Mouse (Mus musculus) kidney, adult 11 months (tissue): ENCODE results near the gene Pkp4.
"Not testable (repeated sequence)": the region's sequence is repeated elsewhere in the genome, so short reads cannot be mapped to it uniquely, and the experiment has no call there.

ENCODE experiments used
- DNase-seq: peaks from one replicate; pipeline ENCODE4 v3.0.0; 2022

Pkp4 gene

DNA sequence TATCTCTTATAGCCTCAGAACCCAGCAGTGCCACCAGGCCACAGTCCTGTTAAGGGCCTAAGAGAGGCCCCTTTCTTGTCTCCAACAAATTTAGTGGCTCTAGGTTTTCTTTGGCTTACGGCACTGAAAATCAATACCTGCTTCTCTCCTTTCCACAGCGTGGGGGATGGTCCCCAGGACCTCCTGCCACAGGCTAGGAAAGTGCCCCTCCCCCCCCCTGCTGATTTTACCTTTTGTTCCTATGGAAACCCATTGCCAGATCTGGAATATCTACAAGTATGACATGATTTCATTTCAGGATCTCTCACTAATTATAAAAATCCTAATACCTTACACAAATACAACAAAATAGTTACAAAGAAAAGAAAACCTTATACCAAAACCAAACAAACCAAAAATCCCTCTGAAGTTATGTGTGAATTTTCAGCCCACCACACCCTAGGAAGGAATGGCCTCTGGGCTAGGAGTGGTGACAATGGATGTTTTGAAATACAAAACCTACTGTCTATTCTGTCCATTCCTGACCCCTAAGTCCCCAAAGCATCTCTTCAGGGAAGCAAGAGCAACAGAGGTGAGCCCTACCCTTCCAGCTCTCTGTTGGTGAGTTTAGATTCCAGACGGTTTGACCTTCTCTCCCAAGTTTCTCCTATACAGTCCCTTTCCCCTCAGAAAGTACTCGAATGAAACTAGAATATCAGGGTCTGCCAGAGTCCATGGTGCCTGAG lies 224.7 kb downstream of the Pkp4 start:
- DNase-seq, result no peak

DNA sequence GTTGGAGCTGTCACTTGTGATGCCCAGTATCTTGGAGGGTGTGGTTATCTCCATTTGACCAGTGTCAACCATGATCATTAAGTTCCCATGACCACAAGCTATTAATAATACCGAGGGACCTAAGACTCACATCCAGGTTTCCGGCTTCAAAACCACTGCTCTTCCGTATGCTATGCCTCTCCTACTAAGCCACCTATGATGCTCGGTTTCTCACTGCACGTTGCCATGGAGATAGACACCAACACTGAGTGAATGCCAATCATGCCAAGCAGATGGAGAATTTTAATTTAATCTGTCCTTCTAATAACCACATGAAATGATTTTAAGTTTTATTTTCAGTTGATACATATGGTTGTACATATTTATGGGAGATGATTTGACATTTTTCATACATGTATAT lies 229.3 kb downstream of the Pkp4 start:
- no peak for DNase-seq

DNA sequence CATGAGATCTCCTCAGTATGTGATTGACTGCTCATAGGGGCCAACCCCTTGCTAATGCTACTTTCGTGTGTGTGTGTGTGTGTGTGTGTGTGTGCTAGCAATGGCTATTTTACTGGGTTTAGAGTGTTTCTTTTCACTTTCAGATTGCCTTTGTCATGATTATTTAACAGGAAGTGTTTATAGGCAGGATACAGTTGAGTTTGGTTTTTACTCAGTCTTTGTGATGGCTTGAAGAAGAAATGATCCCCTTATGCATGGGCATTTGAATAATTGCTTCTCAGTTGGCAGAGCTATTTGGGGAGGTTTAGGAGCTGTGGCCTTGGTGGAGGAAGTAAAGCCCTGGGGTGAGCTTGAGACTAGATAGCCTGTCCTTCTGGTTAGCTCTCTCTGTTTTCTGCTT lies 232.5 kb downstream of the Pkp4 start:
- DNase-seq, result no peak

DNA sequence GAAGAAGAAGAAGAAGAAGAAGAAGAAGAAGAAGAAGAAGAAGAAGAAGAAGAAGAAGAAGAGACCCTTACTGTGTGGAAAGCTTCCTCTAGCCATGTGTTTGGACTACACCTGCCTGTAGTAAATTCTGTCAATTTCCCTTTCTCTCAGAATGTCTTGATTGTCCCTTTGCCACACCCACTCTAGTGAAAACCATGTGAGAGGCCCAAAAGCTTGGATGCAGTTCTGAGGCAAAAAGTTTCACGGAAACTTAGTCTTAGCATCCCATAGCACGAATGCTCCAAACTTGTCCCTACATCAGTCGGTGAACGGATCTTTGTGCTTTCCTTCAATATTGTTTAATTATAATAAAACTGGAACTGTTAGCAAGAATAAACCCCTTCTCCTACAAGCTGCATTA lies 234.0 kb downstream of the Pkp4 start:
- DNase-seq, result no peak

DNA sequence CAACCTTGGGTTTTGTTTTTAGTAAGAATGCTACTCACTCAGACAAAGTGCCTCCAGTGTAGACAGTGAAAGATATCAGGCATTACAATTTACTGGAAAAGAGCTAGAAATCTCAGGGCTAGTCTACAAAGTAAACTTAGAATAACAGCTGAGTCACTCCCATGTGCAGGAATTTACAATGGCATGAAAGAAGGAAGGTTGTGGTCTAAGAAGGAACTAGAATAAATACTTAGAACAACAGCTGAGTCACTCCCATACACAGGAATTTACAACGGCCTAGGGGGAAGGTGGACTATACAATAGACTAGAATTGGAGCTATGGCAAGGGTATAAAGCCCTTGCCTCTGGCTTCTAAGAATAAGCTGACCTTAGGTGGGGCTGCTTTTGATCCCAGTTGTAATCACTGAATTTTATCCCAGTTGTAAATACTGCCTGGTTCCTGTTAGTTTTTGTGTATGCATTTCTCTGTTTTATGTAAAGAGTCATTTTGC lies 234.6 kb downstream of the Pkp4 start:
- DNase-seq, result not testable (repeated sequence)

DNA sequence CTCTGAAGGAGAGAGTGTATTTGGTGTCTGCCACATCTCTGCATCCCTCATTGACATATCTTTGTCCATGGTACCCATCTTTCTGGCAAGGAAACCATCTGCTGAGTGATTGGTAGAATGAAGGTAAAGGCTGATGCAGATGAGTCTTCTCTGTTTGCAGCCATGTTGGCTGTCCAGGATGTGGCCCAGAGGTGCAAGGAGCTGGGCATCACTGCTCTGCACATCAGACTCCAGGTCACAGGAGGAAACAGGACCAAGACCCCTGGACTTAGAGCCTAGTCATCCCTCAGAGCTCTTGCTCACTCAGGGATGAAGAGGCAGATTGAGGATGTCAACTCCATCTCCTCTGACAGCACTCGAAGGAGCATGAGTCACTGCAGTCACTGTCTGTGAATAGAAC lies 235.9 kb downstream of the Pkp4 start:
- DNase-seq, result no peak

DNA sequence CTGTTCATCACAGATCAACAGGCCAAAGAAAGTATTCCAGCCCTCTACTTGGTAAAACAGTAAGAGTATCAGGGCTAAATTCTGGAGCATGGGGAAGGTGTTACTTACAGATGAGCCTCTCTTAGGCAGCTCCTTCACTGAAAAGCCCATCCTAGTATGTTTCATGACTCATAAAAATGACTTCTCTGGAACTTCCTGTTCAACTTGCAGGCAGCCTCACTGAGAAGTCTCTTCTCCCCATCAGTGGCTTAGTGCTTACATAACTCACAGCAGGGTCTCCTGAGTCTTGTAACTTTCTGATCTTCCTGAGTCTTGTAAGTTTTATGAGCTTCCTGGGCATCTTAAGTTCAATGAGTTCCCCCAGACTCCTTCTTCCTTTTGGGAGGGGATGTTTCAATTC lies 236.9 kb downstream of the Pkp4 start:
- DNase-seq, result no peak

DNA sequence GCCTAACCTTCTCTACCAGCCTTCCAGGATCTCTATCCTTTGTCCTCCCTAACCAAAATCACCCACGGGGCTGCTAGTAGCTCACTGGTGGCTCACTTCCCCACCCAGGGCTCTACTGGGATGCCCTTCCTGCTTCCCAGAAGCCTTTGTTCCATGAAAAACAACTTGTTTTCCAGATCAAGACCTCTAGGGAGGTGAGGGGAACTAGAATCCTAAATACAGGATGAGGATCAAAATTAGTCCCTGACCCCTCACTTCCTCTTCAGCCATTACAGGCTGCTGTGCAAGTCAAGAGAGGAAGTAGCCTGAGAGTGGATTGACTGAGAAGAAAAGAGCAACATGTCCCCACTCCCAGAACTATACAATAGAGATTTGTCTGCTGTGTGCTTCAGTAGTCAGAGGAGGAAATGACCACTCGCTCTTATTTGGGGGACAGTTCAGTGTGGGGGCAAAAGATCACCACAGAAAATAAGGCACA lies 240.3 kb downstream of the Pkp4 start:
- no peak for DNase-seq

DNA sequence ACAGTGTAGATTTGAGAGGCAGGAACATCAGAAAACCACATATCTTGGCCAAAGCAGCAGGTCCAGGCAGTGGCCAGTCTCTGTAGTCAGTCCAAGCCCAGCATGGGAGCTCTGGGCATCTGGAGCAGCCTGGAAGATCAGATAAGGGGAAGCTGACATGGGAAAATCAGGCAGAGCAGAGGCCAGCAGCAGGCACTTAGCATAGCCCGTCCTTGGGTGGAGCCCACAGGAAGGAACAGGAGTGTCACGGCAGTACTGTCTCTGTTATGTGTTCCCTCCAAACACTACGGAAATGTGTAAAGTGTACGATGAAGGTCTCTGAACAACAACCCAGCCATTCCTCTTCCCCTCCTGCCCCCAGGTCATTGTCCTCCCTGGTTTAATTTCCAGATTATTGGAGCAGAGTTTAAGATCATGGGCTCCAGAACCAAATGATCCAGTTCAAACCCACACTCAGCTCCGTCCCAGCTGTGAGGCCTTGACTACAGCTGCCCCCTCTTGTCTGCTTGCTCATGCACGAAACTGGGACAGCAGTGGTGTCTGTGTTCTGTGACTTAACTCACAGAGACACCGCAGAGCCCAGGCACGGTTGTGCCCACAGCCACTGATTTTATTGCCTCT lies 241.3 kb downstream of the Pkp4 start:
- DNase-seq, result peak; percentile 66

DNA sequence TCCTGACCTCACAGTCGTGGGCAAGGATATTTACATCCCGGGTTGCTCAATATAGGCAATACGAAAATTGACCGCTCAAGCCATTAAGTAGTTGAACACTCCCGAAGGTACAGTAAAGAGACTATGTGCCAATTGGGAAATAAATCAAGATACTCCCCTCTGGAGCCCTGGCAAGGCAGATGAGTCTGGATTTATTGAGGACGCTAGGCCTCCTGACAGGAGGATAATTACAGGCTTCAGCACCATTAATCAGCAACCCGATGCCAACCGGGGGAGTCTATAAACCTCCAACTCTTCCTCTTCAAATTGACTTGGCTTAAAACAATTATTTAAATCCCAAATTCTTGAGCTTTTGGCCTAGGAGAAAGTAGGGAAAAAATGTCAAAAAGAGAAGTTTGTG lies 243.4 kb downstream of the Pkp4 start:
- no peak for DNase-seq
